Mouse (Mus musculus) kidney, adult 2 months (tissue): ENCODE results near the gene Marcks. TPM values are rescaled to one million over a fixed set of nuclear protein-coding genes. Genes with fewer than 3 reads are reported as not detected.

Experiments
- DNase-seq: peaks from one replicate; pipeline ENCODE4 v3.0.0; 2021
- H3K27ac ChIP-seq: fragments of 200-500 bp; 2 replicates; pipeline ENCODE4 v1.5.1; 2012; ENCODE audit warnings: low read depth, low read length, control low read depth, inconsistent platforms; ENCODE audit not compliant: insufficient read depth
- H3K27me3 ChIP-seq: fragments of 200-500 bp; replicated peaks from 2 replicates; pipeline ENCODE4 v1.6.1; 2012; ENCODE audit warnings: mild to moderate bottlenecking, moderate library complexity, low read length, inconsistent platforms; ENCODE audit not compliant: control insufficient read depth, insufficient read depth
- H3K36me3 ChIP-seq: fragments of 200-500 bp; 2 replicates; pipeline ENCODE4 v1.6.1; 2012; ENCODE audit warnings: mild to moderate bottlenecking, moderate library complexity, low read length, inconsistent platforms; ENCODE audit not compliant: control insufficient read depth, insufficient read depth
- H3K4me1 ChIP-seq: fragments of 200-500 bp; 2 replicates; pipeline ENCODE4 v1.6.1; 2011; ENCODE audit warnings: low read length; ENCODE audit not compliant: control insufficient read depth, insufficient read depth
- H3K4me3 ChIP-seq: fragments of 200-500 bp; 2 replicates; pipeline ENCODE4 v1.5.1; 2011; ENCODE audit warnings: mild to moderate bottlenecking, low read depth, low read length, control low read depth; ENCODE audit not compliant: insufficient read depth
- CTCF ChIP-seq: fragments of 200-500 bp; conservative IDR thresholded peaks from 2 replicates; pipeline ENCODE4 v1.5.1; 2011; ENCODE audit warnings: low read depth, mild to moderate bottlenecking, control low read depth, low read length, moderate library complexity, mixed read lengths; ENCODE audit not compliant: insufficient read depth, insufficient read length
- POLR2A ChIP-seq: fragments of 200-500 bp; IDR thresholded peaks from one replicate; pipeline ENCODE4 v1.6.1; 2011; ENCODE audit warnings: low read depth, low read length, control low read depth
- WGBS: fragments of 180-500 bp; shearing (Covaris S2); methylation state at CpG from one replicate; pipeline ENCODE4 v1.1.7; 2018; 5-methylcytosine and 5-hydroxymethylcytosine counted together
- polyA plus RNA-seq: library from polyadenylated mRNA; depleted of rRNA; stranded (reverse); fragments of >200 nt; gene quantifications from 2 replicates; pipeline ENCODE4 v1.2.3, GENCODE M21; 2012

Gene Marcks
- polyA plus RNA-seq, 1 experiment = 15.3 TPM

DNA sequence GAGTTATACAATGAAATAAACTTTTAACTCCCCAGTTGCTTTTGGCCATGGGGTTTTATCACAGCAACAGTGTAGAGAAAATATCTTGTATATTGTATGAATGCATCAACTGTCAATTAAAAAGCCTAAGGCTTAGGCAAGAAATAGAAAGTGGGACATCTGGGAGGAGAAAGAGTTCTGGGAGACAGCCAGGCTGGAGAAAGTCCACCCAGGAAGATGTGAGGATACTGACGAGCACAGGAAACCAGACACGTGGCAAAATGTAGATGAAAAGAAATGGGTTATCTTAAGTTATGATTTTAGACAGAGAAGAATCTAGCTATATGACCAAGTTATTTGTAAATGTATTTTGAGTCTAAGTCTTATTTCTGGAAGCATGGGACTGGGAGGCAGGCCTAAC, 27.3 kb downstream of the Marcks start:
- no peaks in the 10 kb centered on the region for H3K4me1 ChIP-seq
- H3K36me3 ChIP-seq = no peaks in the 10 kb centered on the region
- TF ChIP-seq POLR2A = no peak
- TF ChIP-seq CTCF = no peak
- DNase-seq = no peak
- H3K27me3 ChIP-seq = no peaks in the 10 kb centered on the region; the same call in 1 of the 2 replicates
- no peak overlapping the region for H3K4me3 ChIP-seq
- H3K27ac ChIP-seq = no peak overlapping the region
- 47% methylated on average over 2 of the region's 2 CpGs for WGBS

DNA sequence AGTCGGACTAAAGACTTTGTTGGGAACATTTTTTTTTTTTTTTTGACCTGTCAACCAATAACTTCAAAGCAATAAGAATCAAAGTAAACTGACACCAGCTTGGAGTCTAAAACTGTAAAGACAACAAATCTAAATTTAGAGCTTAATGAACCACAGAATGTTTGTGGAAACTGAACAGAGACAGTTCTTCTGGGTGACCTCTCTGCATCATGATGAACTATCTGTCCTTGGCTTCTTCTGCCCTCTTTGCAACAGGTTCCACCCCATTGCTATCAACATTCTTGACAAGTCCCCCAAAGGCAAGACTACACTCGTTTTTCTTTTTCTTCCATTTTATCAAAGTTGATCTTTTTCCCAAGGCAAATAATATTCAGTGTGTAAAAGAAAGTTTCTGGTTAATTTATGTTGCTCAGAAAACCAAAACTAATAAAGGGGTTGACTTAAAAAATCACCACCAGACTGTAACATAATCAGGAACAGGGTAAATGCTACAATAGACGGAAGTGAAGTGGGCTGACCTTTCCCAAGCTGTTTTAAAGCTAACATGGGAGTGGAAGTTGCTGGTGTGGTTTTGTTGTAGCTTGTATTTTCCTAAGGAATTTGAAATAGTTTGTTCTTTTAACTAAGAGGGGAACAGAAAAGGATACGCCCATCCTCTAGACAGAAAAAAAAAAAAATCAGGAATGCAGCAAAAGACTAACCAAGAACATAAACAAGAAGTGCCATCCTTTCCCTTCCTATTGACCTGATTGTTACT, 31.7 kb downstream of the Marcks start:
- H3K27ac ChIP-seq = no peak overlapping the region
- no peaks in the 10 kb centered on the region for H3K36me3 ChIP-seq
- 40% methylated on average over 4 of the region's 4 CpGs for WGBS
- TF ChIP-seq CTCF (no peak), POLR2A (no peak)
- peak; percentile 6 for DNase-seq
- no peaks in the 10 kb centered on the region for H3K4me1 ChIP-seq
- H3K4me3 ChIP-seq = no peak overlapping the region
- H3K27me3 ChIP-seq = no peaks in the 10 kb centered on the region; the same call in 1 of the 2 replicates

DNA sequence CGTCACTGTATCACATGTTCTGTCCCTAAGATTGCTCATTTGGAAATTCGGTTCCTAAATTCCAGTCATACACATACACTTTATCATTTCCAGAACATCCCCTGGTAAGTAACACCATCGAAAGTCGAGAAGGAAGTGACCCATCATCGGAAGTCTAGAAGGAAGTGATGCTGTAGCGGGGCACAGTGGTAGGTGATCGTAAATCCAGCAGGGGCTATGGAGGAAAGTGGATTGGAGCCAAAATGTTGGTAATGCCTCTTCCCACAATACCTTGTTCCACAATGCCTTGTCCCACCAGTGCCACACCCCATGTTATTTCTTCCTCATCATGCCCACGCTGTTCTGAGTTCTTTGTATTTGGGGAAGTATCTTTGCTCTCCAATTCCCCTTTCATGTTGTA, 32.4 kb downstream of the Marcks start:
- Histone ChIP-seq H3K27me3 (no peaks in the 10 kb centered on the region; the same call in 1 of the 2 replicates), H3K36me3 (no peaks in the 10 kb centered on the region), H3K4me3 (no peak overlapping the region), H3K4me1 (no peaks in the 10 kb centered on the region), H3K27ac (no peak overlapping the region)
- no peak for DNase-seq
- 61% methylated on average over 8 of the region's 8 CpGs for WGBS
- TF ChIP-seq POLR2A (no peak), CTCF (no peak)

DNA sequence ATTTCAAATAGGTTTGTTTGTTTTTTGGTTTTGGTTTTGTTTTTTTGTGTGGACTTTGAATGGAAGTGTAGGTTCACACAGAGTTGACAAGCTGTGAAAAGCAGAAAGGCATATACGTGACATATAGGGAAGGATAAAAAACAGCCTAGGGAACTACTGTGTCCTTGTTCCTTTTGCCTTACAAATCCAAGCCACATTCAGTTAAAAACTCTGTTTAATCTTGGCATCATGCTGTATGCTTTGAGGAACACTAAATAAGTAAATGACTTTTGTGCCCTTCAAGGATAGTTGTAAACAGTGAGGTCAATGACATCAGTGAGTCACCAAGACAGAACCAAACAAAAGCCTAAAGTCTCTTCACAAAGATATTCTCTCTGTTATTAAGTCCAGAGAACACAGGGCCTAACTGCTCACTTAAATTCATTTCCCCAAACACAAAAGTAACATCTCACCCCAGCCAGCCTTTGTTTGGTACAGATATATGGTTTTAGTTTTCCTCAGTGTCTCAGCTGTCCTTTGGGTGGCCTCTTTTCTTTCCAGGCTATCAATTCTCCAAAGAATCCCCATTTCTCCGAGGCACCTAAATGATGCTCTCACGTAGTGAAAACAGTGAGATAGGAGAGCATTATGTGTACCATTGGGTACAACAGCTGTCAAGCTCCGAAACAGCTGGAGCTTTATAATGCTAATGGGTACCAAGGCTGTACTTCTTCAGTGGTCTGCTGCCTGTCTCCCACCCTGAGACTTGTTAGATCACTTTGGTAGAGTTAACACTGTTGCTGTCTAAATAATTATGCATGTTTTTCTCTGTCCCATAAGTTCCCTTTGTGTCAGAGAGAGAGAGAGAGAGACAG, 36.3 kb downstream of the Marcks start:
- H3K4me1 ChIP-seq = no peaks in the 10 kb centered on the region
- no peak overlapping the region for H3K4me3 ChIP-seq
- no peaks in the 10 kb centered on the region for H3K36me3 ChIP-seq
- H3K27me3 ChIP-seq = no peaks in the 10 kb centered on the region
- TF ChIP-seq CTCF (no peak), POLR2A (no peak)
- H3K27ac ChIP-seq = no peak overlapping the region
- 75% methylated on average over 4 of the region's 4 CpGs for WGBS
- no peak for DNase-seq

DNA sequence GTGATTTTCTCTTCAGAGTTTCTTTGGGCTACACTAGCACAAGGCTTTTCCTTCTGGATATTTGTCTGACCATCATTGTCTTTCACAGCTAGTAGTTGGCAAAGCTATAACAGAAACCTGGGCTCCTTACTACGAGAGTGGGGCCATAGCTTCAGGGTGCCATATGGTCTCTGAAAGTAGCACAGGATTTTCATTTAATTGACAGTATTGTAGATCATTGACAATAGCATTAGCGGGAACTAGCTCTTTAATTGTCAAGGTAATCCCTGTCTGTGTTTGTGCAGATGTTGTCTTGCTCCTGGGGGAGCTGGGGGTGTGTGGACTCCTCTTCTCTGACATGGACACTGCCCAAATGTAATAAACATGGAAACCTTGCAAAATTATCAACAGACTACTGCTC, 37.0 kb downstream of the Marcks start:
- Histone ChIP-seq H3K4me3 (no peak overlapping the region), H3K36me3 (no peaks in the 10 kb centered on the region), H3K27ac (no peak overlapping the region), H3K4me1 (no peaks in the 10 kb centered on the region), H3K27me3 (no peaks in the 10 kb centered on the region)
- no peak for DNase-seq
- no peak for TF ChIP-seq CTCF
- no peak for TF ChIP-seq POLR2A
- 86% methylated on average over 2 of the region's 2 CpGs for WGBS

DNA sequence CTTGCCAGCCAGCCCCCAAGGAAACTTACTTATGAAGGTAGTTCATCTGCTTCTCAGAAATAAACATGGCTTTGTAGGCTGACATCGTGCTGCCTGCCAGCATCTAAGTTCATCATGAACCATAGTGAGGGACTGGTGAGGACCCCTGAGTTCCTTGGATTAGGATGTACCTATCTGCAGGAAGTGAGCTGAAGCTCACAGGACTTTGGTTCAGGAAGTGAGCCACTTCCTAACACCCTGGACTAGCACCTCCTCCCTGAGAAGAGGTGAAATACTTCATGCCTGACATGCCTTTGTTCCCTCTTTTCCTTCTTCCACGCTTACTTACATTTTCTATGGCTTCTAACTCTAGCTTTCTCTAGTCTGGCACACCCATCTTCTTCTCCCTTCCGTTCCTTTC, 42.2 kb downstream of the Marcks start:
- Histone ChIP-seq H3K27me3 (no peaks in the 10 kb centered on the region), H3K4me3 (no peak overlapping the region), H3K27ac (no peak overlapping the region), H3K4me1 (no peaks in the 10 kb centered on the region), H3K36me3 (no peaks in the 10 kb centered on the region)
- DNase-seq = no peak
- TF ChIP-seq POLR2A (no peak), CTCF (no peak)
- WGBS = 81% methylated on average over 3 of the region's 3 CpGs

DNA sequence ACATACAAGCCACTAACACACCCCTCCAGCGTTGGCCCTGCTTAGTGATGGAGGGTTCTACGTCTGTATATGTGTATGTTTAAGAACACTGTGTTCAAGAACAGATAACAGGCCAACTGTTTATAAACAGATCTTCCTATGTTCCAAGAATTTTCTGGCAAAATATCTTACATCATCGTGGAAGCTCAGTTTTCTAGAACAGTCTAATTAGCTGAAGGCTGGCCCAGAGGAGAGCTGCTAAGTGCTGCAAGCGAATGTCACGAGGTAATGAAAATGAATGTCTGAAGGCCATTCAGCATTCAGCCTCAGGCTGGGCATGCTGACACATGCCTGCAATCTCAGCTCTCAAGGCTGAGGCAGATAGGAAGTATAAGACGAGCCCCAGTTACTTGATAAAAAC, 42.9 kb downstream of the Marcks start:
- no peak for DNase-seq
- Histone ChIP-seq H3K27me3 (no peaks in the 10 kb centered on the region), H3K36me3 (no peaks in the 10 kb centered on the region), H3K4me3 (no peak overlapping the region), H3K27ac (no peak overlapping the region), H3K4me1 (no peaks in the 10 kb centered on the region)
- TF ChIP-seq POLR2A (no peak), CTCF (no peak)
- WGBS = 80% methylated on average over 6 of the region's 6 CpGs
